Mouse (Mus musculus): ENCODE results near the gene Tff2. TPM values are rescaled to one million over a fixed set of nuclear protein-coding genes. Genes with fewer than 3 reads are reported as not detected.
A peak's percentile ranks its signal among the peaks of the same experiment; 100 is the strongest.

Gene Tff2
- polyA plus RNA-seq, 1 experiment from 2014 or later, result not detected

DNA sequence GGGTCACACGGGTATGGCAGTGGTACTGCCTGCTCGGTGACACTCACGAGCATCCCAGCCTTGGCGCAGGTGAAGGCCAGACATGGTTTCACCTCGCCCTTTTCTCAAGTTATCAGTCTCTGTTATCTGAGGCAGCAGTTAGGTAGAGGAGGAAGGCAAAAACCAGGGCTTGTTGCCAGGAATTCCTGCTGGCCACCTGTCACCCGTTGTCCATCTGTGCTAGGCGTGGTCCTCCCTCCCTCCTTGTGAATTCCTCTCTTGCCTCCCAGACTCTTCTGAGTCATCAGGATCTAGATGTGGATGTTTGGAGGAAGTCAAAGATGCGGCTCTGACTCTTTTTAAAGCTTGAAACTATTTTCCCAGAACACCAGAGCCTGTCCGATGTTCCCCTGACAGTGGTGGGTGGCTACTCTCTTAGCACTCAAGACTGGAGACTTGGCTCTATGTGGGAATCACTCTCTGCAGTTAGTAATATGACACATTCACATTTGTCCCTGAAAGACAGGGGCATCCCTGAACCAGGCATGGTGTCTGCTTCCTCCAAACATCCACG, 12.7 kb downstream of the Tff2 start:
- Histone ChIP-seq H3K9me3 (replicated peaks) (no peaks in the 10 kb centered on the region), H3K27me3 (no peaks in the 10 kb centered on the region), H3K36me3 (no peaks in the 10 kb centered on the region), H3K4me2 (replicated peaks) (no peak overlapping the region), H3K9ac (no peak overlapping the region), H3K27ac (no peak overlapping the region), H3K4me3 (no peak overlapping the region), H3K4me1 (peaks cover 4% of the 10 kb centered on the region)
- no peak for ATAC-seq (ENCODE audit: low FRiP score)
- 86% methylated on average over 10 of the region's 10 CpGs for WGBS

DNA sequence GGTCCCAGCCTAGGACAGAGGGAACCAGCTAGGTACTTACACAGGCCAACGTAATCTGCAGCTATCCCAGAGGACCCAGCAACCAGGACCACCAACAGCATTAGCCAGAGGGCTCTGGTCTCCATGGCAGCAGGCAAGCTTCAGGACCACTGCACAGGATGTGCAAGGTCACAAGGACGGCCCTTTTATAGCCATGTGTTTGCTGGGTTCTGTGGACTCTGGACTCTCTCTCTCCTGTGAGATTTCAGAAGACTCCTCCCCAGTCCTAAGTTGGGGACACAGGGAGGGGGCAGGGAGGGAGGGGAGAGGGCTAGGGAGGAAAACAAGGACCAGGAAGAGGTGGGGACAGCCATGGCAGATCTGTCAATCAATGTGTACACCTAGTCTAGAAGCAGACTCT, 14.6 kb downstream of the Tff2 start, which contains the start of gene Tff3:
Gene Tff3, minus strand, starts transcription at position 195 of the 400 bp plus-strand sequence.
- Histone ChIP-seq H3K9ac (no peak within 1 kb of the TSS), H3K27me3 (no peaks in the 10 kb centered on the region), H3K36me3 (no peaks in the 10 kb centered on the region), H3K4me2 (replicated peaks) (no peak within 1 kb of the TSS), H3K4me1 (peaks cover 12% of the 10 kb centered on the region), H3K27ac (no peak within 1 kb of the TSS), H3K9me3 (replicated peaks) (no peaks in the 10 kb centered on the region), H3K4me3 (no peak within 1 kb of the TSS)
- ATAC-seq (ENCODE audit: low FRiP score), result no peak
- WGBS, result 12% methylated on average over 2 of the region's 2 CpGs

DNA sequence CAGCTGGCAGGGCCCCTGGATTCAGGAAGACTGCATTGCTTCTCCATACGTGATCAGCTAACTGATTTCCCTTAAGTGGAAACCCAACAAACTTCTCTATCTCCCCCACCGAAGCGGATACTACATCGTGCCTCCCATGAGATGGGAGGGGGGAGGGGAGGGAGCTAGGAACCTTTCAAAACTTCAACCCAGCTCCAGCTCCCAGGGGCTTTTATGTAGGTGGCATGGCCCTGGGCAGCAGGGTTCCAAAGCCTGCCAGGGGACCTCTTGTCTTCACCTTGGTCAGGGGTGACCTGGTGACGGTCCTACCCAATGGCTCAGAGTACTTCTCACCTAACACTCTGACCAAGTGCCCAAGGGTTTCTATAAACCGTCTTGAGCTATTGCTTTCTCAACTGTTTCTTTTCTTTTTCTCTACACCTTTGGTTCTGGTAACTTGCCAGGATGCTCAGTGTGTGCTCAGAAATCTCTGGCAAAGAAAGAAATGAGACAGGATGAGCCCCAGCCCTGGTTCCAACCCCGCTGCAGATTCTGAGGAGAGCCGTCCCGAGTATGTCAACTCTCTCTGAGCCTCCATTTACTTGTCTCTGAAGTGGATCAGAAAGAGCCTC, 15.3 kb downstream of the Tff2 start:
- Histone ChIP-seq H3K9me3 (replicated peaks) (no peaks in the 10 kb centered on the region), H3K4me1 (peaks cover 12% of the 10 kb centered on the region), H3K27me3 (no peaks in the 10 kb centered on the region), H3K4me3 (no peak overlapping the region), H3K36me3 (no peaks in the 10 kb centered on the region), H3K9ac (no peak overlapping the region), H3K4me2 (replicated peaks) (no peak overlapping the region), H3K27ac (no peak overlapping the region)
- WGBS, result 88% methylated on average over 9 of the region's 9 CpGs
- ATAC-seq (ENCODE audit: low FRiP score), result no peak

DNA sequence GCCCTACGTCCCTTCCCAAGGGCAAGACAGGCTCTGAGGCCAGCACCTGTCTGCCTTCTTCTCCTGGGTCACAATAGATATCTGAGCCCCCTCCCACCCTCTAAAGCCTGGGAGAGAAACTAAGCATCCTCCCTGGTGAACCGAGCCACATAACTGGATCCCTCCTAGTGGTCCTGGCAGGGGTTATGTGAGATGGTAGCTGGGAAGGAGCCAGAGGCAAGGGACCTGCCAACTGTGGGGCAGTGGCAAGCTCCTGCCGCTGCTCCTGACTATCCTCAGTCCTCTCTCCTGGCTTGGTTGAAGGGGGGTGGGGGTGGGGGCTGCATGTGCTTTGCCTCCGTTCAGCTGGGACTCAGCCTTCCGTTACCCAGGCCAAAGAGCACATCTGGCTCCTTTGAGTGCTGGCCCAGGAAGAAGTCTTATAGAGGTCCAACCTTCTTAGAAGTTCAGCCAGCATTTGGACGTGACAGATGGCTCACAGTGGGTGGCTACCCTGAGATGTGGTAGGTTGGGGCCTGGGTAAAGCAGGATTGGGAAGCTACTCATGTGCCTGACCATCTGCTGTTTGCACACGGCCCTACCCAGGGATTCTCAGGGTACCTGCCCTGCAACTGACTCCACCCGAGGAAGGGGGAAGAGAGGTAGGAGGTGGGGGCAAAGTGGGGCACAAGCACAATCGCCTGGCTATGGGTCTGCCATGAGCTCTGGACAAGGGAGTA, 18.4 kb downstream of the Tff2 start:
- 0 out of 2 replicates have a peak, but pooled peaks have one; percentile 46 for ATAC-seq (ENCODE audit: low FRiP score)
- Histone ChIP-seq H3K4me1 (peaks cover 12% of the 10 kb centered on the region), H3K4me2 (replicated peaks) (no peak overlapping the region)

DNA sequence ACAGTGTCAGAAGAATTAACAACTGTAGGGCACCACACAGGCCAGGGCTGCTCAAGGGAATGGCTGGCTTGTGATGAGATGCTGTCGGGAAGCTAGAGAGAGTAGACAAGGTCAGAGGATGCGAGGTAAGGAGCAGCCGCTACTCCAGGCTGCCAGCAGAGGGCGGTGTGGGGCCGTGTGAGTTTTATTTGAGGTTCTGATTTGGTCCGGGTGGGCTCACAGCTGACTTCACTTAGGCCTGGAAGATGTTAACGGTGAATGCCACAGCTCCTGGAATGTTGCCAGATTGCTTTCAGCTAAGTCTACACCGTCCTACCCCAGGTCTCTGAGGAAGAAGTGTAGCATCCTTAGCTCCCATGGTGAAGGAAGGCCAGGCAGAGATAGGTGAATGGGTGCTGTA, 22.1 kb downstream of the Tff2 start:
- H3K4me2 ChIP-seq (replicated peaks), result no peak overlapping the region
- no peak for ATAC-seq (ENCODE audit: low FRiP score)
- H3K36me3 ChIP-seq, result no peaks in the 10 kb centered on the region
- H3K4me1 ChIP-seq, result peaks cover 8% of the 10 kb centered on the region
- no peaks in the 10 kb centered on the region for H3K9me3 ChIP-seq (replicated peaks)
- no peak overlapping the region for H3K27ac ChIP-seq
- H3K27me3 ChIP-seq, result no peaks in the 10 kb centered on the region
- WGBS, result 20% methylated on average over 8 of the region's 8 CpGs
- H3K4me3 ChIP-seq, result no peak overlapping the region
- H3K9ac ChIP-seq, result no peak overlapping the region

More for the DNA sequence above, 18.4 kb downstream of the Tff2 start:
- 37% methylated on average over 9 of the region's 9 CpGs for WGBS
- Histone ChIP-seq H3K27me3 (no peaks in the 10 kb centered on the region), H3K9me3 (replicated peaks) (no peaks in the 10 kb centered on the region), H3K9ac (no peak overlapping the region), H3K4me3 (no peak overlapping the region), H3K36me3 (no peaks in the 10 kb centered on the region), H3K27ac (no peak overlapping the region)

DNA sequence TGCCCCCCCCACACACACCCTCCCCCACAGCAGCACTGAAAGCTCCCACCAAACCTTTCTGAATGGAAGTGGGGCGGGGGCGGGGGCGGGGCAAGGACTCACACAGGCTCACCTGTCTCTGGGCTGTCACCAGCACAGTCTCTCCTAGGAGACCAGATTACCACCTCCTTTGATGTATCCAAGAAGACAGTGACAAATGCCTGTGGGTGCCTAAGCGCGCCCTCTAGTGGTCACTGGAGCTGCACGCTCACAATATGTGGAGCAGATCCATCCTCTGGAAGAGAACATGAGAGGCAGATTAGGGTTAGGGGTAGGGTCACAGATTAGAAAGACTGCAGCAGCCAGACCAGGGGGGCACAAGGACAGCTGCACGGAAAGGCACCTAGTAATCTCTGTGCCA, 24.7 kb downstream of the Tff2 start:
- no peak overlapping the region for H3K4me3 ChIP-seq
- H3K4me2 ChIP-seq (replicated peaks), result no peak overlapping the region
- 0 out of 2 replicates have a peak, but pooled peaks cover 5% of the 10 kb centered on the region for H3K36me3 ChIP-seq
- ATAC-seq (ENCODE audit: low FRiP score), result peak; percentile 58; the same call in 1 of the 2 replicates
- no peaks in the 10 kb centered on the region for H3K4me1 ChIP-seq
- 2% methylated on average over 7 of the region's 7 CpGs for WGBS
- H3K27ac ChIP-seq, result no peak overlapping the region
- no peak overlapping the region for H3K9ac ChIP-seq
- no peaks in the 10 kb centered on the region for H3K9me3 ChIP-seq (replicated peaks)
- no peaks in the 10 kb centered on the region for H3K27me3 ChIP-seq

DNA sequence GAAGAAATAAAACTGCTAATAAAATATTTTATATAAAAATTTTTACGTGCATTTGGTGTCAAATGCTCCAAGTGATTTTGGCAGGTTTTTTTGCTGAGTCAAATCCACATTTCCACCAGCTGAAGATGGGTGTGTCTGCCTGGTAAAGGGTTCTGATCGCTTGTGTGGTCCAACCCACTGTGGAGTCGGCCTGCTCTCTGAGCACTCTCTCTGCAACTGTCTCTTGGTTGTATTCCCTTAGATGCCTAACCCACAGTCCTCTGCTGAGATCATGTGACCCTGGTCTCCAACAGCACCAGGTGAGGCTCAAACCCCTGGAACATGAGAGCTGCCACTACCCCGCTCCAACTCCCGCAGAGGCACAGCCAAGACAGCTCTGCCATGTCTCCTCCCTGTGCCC, 26.1 kb downstream of the Tff2 start:
- Histone ChIP-seq H3K27me3 (no peaks in the 10 kb centered on the region), H3K4me3 (no peak overlapping the region), H3K4me1 (peaks cover 12% of the 10 kb centered on the region), H3K36me3 (0 out of 2 replicates have a peak, but pooled peaks cover 5% of the 10 kb centered on the region), H3K9me3 (replicated peaks) (no peaks in the 10 kb centered on the region), H3K9ac (no peak overlapping the region), H3K4me2 (replicated peaks) (no peak overlapping the region), H3K27ac (no peak overlapping the region)
- no peak for ATAC-seq (ENCODE audit: low FRiP score)
- 86% methylated on average over 5 of the region's 5 CpGs for WGBS

DNA sequence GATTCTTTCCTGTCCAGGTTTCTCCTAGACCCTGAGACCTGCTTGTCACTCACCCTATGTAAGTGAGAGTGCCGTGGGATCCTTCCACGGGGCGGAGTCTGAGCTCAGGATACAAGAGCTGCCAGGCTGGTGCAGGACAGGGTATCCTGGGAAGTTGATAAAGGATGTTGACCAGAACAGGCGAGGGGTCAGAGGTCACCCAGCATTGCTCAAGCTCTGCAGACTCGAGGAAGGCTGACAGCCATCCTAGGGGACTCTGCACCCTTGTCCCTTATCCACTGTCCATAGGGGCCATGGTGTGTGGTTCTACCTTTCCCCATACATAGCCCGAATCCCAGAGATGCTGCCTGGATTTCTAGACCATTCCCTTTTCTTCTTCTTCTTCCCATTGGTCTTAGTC, 28.0 kb downstream of the Tff2 start:
- no peak for ATAC-seq (ENCODE audit: low FRiP score)
- 68% methylated on average over 6 of the region's 6 CpGs for WGBS
- peaks cover 19% of the 10 kb centered on the region for H3K4me1 ChIP-seq

DNA sequence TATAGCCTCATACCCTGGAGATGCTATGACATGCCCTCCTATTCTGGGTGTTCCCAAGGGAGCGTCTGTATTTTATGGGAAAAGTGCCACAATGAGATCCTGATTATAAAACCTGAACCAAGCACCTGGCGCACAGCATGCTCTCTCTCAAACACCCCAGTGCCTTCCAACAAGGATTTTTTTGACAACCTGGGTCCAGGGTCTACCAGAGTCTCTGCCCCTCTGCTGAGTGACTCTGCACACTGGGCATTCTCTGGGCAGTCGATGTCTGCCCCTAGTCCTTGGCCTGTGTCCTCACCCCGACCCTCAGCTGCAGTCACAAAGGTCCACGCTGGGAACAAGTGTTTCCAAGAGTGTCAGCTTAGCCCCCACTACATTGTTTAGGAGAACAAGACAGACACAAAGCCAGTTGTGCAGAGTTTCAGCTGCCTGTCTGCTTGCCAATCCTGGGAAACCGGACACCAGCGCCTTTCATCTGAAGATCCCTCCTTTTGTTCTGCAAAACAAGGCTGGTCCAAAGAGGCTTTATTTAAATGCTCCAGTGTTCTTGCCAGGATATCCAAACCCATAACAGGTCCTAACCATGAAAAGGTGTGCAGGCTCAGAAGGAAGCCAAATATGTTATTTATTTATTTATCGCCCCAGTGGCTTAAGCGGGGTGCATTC, 30.8 kb downstream of the Tff2 start:
- Histone ChIP-seq H3K36me3 (peaks cover 27% of the 10 kb centered on the region), H3K4me1 (peaks cover 19% of the 10 kb centered on the region), H3K4me2 (replicated peaks) (no peak overlapping the region), H3K27me3 (no peaks in the 10 kb centered on the region), H3K4me3 (no peak overlapping the region), H3K9ac (no peak overlapping the region), H3K27ac (peak overlapping the region; percentile 49), H3K9me3 (replicated peaks) (no peaks in the 10 kb centered on the region)
- 37% methylated on average over 9 of the region's 9 CpGs for WGBS
- ATAC-seq (ENCODE audit: low FRiP score), result no peak

More for the DNA sequence above, 28.0 kb downstream of the Tff2 start:
- no peaks in the 10 kb centered on the region for H3K27me3 ChIP-seq
- no peaks in the 10 kb centered on the region for H3K9me3 ChIP-seq (replicated peaks)
- peaks cover 18% of the 10 kb centered on the region for H3K36me3 ChIP-seq
- H3K4me3 ChIP-seq, result no peak overlapping the region
- H3K27ac ChIP-seq, result no peak overlapping the region
- no peak overlapping the region for H3K9ac ChIP-seq
- H3K4me2 ChIP-seq (replicated peaks), result no peak overlapping the region

DNA sequence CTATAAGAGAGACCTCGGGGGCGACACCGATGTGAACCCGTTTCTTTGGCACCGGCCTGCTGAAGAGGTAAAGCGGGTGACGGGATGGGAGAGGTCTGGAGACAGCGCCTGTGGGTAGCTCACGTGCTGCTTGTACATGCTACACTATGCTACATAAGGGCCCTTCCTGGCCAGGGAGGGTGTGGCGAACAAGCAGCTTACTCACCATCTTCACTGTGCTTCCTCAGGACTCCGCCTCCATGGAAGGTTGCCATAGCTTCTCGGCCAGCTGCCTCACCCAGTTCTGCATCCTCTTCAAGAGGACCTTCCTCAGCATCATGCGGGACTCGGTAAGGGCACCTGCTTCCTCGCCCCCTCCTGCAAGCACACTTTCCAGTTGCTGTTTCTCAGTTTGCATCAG, 35.7 kb downstream of the Tff2 start:
- no peak overlapping the region for H3K9ac ChIP-seq
- H3K4me1 ChIP-seq, result peaks cover 11% of the 10 kb centered on the region
- no peak for ATAC-seq (ENCODE audit: low FRiP score)
- no peak overlapping the region for H3K4me2 ChIP-seq (replicated peaks)
- peaks cover 30% of the 10 kb centered on the region for H3K36me3 ChIP-seq
- H3K27me3 ChIP-seq, result no peaks in the 10 kb centered on the region
- H3K4me3 ChIP-seq, result no peak overlapping the region
- no peaks in the 10 kb centered on the region for H3K9me3 ChIP-seq (replicated peaks)
- no peak overlapping the region for H3K27ac ChIP-seq
- 91% methylated on average over 15 of the region's 15 CpGs for WGBS

DNA sequence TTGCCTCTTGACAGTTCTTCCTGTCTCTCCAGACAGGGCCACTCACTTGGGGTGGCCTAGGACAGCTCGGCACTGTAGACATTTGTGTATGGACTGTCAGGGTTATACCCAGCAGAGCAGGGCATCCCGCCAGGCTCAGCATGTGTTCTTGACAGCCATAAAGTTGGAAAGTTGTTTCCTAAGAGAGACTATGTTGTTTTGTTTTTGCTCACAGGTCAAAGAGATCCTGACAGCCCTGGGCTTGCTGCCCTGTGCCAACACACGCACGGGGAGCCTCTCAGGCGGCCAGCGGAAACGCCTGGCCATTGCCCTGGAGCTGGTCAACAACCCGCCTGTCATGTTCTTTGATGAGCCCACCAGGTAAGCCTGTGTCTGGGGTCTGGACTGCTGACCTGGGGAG, 40.3 kb downstream of the Tff2 start:
- Histone ChIP-seq H3K4me1 (no peaks in the 10 kb centered on the region), H3K9ac (no peak overlapping the region), H3K9me3 (replicated peaks) (no peaks in the 10 kb centered on the region), H3K27me3 (no peaks in the 10 kb centered on the region), H3K4me2 (replicated peaks) (no peak overlapping the region), H3K36me3 (peaks cover 33% of the 10 kb centered on the region), H3K27ac (no peak overlapping the region), H3K4me3 (no peak overlapping the region)
- no peak for ATAC-seq (ENCODE audit: low FRiP score)
- WGBS, result 82% methylated on average over 8 of the region's 8 CpGs

DNA sequence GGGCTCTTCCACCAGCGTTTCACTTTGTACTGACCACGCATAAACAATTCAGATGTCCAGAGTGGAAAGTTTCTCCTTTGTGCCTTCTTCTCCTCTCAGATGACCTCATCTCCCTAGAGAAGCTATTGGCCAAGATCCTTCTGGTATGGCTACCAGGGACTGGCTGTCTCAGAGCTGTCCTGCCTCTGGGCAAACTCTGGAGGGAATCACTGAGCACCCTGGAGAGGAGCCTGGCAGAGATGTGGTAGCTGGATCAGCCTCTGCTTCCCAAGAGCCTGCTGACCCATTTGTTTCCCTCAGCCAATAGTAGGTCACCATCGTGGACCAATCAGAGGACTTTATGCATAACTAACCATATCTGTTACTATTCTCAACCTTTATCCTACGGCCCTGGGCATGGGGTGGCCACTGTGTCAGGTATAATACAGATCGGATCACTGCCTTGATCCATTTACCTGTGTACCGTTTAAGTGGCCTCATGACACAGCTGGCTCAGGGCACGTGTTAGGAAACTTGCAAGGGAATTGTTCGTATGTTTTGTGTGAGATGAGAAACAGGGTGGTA, 41.0 kb downstream of the Tff2 start:
- Histone ChIP-seq H3K4me3 (no peak overlapping the region), H3K27ac (no peak overlapping the region), H3K9me3 (replicated peaks) (no peaks in the 10 kb centered on the region), H3K4me2 (replicated peaks) (no peak overlapping the region), H3K9ac (no peak overlapping the region), H3K27me3 (no peaks in the 10 kb centered on the region), H3K36me3 (peaks cover 29% of the 10 kb centered on the region), H3K4me1 (no peaks in the 10 kb centered on the region)
- no peak for ATAC-seq (ENCODE audit: low FRiP score)
- WGBS, result 86% methylated on average over 8 of the region's 8 CpGs
